Mouse (Mus musculus): ENCODE measurements around the gene Pigyl.

Pigyl gene

DNA sequence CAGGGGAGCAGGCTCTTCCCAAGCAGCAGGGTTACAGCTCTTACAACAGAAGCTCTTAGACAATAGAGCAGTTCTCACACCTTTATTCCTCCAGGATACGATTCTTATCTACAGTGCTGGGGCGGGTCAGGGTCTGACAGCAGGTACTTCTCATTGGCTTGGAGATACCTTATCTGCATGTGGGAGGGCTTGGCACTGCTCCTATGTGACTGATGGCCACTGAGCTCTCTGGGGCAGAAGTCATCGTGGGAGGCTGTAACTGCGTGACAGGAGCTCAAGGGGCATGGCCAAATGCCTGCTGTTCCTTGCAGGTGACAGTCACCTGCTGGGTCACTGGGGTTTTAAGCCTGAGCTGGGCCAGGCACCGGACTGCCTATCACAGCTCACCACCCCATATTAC, 39.8 kb downstream of the Pigyl start:
- no peak for DNase-seq (ENCODE audit: low spot score)

All from left cerebral cortex, adult 11 months (tissue).